Mouse (Mus musculus): Measurements from ENCODE around the gene Ccdc17. TPM values are rescaled to one million over a fixed set of nuclear protein-coding genes. Genes with fewer than 3 reads are reported as not detected.
A peak's percentile ranks its signal among the peaks of the same experiment; 100 is the strongest.

Gene Ccdc17
- 1 to 10 TPM; 3.7 to 4.1 TPM for total RNA-seq (2021)
- long read RNA-seq, experiment 1 = 0 reads
- long read RNA-seq, experiment 2, partial matches to known transcripts = 2 of 2 reads
- long read RNA-seq, experiment 2, other reads (novel, unspliced or antisense) = 0 of 2 reads

- no peak for DNase-seq
Observed at GRCm38 (mm10) chr4:116596379-116596778, at the start of gene Ccdc17. TSS of gene Ccdc17 (plus strand) at chr4:116596654.

GRCm38 (mm10) chr4:116550432-116550831, 46.0 kb upstream of the Ccdc17 start:
- DNase-seq = no peak

- no peak for DNase-seq
Observed at GRCm38 (mm10) chr4:116553035-116553434, 43.4 kb upstream of the Ccdc17 start.

GRCm38 (mm10) chr4:116555413-116556300, 40.8 kb upstream of the Ccdc17 start, which contains the start of gene Tmem69:
TSS of gene Tmem69 (minus strand) at chr4:116555936.
- DNase-seq = peak; percentile 80 to 91

- peak; percentile 96 to 98 for DNase-seq
Observed at GRCm38 (mm10) chr4:116556561-116557305, 39.7 kb upstream of the Ccdc17 start.

- peak; percentile 97 to 98 for DNase-seq
Observed at GRCm38 (mm10) chr4:116557306-116558121, 38.9 kb upstream of the Ccdc17 start, which contains the start of gene Gpbp1l1. TSS of gene Gpbp1l1 (plus strand) at chr4:116557658.

- DNase-seq = no peak
Observed at GRCm38 (mm10) chr4:116558151-116558882, 38.1 kb upstream of the Ccdc17 start.

GRCm38 (mm10) chr4:116595793-116596192, 661 bp upstream of the Ccdc17 start:
- DNase-seq = no peak

GRCm38 (mm10) chr4:116596978-116597881, 776 bp downstream of the Ccdc17 start:
- peak; percentile 92 to 93 for DNase-seq

- no peak for DNase-seq
Observed at GRCm38 (mm10) chr4:116612621-116613020, 16.2 kb downstream of the Ccdc17 start.

GRCm38 (mm10) chr4:116615237-116615636, 18.8 kb downstream of the Ccdc17 start:
- DNase-seq = no peak

- DNase-seq = no peak
Observed at GRCm38 (mm10) chr4:116624831-116625230, 28.4 kb downstream of the Ccdc17 start.

GRCm38 (mm10) chr4:116626658-116627358, 30.4 kb downstream of the Ccdc17 start:
- peak; percentile 82 to 88 for DNase-seq

- DNase-seq = peak; percentile 95 to 98
Observed at GRCm38 (mm10) chr4:116627359-116627716, 30.9 kb downstream of the Ccdc17 start.

GRCm38 (mm10) chr4:116627722-116628662, 31.5 kb downstream of the Ccdc17 start, which contains the start of gene Nasp:
TSS of gene Nasp (minus strand) at chr4:116627941.
- DNase-seq = peak; percentile 91 to 92

GRCm38 (mm10) chr4:116635197-116635596, 38.7 kb downstream of the Ccdc17 start:
- no peak for DNase-seq

- DNase-seq = no peak
Observed at GRCm38 (mm10) chr4:116638821-116639220, 42.4 kb downstream of the Ccdc17 start.

- no peak for DNase-seq
Observed at GRCm38 (mm10) chr4:116642071-116642470, 45.6 kb downstream of the Ccdc17 start.
